Mouse (Mus musculus) kidney, postnatal 10 days (tissue): Measurements from ENCODE around the gene 2210016L21Rik.

Experiments
- DNase-seq: peaks from one replicate; pipeline ENCODE4 v3.0.0; 2021; ENCODE audit warnings: mixed read lengths

The 2210016L21Rik gene

DNA sequence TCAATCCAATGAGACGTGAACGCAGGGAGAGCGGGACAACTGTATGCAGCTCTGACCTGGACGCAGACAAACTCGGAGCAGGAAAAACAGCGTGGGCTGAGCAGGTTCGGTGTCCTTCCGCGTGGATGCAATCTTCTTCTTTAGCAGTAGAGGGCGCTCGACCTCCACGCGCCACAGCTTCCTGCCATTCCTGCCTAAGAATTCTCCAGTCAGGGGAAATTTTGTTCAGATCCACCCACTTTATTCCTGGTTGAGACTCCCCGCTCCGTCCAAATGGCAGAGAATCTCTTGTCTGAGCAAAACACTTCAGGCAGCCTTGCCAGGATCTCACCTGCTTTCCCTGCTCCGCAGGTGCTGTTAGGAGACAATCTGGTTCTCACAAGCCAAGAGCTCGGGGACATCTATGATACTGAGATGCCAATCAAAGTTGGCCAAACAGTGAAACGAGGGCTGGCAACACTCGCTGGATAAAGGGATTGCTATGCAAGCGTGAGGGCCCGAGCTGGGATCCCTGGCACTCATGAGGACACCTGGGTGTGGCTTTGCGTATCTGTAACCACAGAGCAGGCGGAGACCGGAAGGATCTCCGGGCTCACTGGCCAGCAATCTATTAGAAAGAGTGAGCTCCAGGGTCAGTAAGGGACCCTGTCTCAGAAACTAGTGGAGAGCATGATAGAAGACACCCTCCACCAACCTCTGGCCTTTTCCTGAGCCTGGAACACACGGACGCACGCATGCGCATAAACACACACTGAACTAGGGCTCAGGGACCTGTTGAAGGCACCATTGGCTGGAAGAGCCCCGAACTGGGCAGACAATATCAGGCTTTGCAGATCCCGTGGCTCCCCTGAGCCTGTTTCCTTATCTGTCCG lies 37.5 kb downstream of the 2210016L21Rik start:
- DNase-seq: peak; percentile 78

DNA sequence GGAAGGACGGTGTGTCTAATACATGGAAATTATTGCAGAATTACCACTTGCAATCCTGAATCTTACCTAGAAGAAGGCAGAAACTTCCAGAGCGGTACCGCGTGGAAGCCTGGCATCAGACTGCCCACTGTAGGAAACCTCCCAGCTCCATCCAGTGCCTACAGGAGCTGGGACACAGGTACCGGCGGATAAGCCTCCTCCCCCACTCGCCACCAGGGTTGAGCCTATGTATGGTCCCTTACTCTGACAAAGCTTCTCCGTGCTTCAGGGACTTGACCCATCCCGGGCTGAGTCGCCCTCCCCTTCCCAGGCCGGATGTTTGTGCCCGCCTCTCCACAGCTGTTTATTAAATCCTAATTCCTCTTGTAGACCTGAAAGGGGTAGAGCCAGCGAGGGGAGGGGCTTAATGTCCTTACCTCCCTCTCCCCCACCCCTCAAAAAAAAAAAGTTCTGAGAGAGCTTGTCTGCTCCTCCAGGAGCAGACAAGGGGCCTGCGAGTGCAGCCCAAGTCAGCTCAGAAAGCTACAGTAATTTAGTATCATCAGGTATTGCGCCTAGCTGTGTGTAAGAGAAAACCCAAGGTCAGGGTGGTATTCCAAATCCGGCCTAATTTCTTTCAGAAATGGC lies 38.3 kb downstream of the 2210016L21Rik start:
- no peak for DNase-seq

DNA sequence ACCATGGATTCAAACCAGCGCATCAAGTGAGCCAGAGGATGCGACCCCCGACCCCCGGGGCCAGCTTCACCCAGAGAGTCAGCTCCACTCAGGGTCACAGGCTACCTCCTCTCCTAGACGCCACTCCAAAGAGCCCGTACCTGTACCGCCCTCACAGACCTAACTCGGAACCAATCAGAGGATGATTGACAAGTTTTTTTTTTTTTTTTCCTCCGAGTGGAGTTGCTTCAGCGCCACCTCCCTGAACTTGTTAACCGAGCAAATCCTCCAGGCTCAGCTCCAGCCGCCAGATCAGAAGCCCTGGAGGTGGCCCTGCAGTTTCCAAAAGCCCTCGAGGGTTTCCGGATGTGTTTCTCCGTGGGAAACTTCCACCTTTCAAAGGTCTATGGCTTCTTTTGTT lies 40.0 kb downstream of the 2210016L21Rik start:
- no peak for DNase-seq

DNA sequence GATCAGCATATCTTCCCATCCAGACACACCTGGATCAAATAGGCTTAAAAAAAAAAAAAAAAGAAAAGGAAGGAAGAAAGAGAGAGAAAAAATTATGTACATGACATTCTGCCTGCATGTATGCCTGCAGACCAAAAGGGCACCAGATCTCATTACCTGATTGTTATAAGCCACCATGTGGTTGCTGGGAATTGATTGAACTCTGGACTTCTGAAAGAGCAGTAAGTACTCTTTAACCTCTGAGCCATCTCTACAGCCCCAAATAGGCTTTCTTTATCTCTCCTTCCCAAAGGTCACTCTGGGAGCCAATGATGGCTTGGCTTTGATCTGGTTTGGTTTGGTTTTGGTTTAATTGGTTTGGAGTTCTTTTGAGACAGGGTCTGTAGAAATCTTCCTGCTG lies 43.1 kb downstream of the 2210016L21Rik start:
- no peak for DNase-seq

DNA sequence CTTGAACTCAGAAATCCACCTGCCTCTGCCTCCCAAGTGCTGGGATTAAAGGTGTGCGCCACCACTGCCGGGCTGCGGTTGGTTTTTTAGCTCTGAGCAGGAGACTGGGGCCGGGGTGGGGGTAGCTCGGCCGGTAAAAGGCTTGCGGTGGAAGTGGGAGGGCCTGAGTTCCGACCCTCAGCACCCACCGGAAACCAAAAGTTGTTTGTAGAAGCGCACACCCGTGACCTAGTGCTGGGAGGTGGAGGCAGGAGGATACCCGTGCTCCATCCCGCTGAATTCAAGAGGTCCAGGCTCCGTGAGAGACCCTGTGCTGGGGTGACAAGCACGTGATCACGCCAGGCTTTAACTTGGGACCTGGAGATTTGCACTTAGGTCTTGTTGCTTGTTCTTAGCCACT lies 54.5 kb downstream of the 2210016L21Rik start:
- DNase-seq: no peak

DNA sequence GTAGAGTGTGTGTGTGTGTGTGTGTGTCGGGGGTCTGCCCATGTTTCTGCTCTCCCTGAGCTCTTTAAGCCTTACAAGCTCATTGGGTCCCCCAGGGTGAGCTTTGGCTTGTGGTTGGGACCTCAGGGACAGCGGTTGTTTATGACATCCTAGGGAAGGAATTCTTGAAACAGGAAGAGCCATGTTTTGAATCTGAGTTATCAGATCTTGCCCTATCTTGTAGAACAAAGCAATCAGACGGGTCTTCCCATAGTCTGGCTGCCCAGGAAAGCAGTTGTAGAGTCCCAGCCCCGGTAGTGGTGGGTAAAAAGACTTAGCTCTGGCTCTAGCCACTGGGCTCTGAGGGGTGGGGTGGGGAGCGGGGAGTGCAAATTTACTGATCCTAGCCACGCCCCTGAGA lies 55.4 kb downstream of the 2210016L21Rik start:
- no peak for DNase-seq
